Mouse (Mus musculus) kidney, embryonic 14.5 days (tissue): Measurements from ENCODE around the gene Klf15. TPM values are rescaled to one million over a fixed set of nuclear protein-coding genes. Genes with fewer than 3 reads are reported as not detected.

Experiments used
- ATAC-seq: fragments of 200-750 bp; cut with Nextera tagmentation; 2 replicates; pipeline ENCODE4 v1.8.0; 2017; ENCODE audit warnings: moderate number of reproducible peaks, mild to moderate bottlenecking, moderate TSS enrichment, moderate library complexity; ENCODE audit not compliant: low FRiP score, low TSS enrichment
- H3K27ac ChIP-seq: fragments of 300-500 bp; sonication (generic); 2 replicates; pipeline ENCODE4 v1.5.1; 2014; ENCODE audit warnings: low read depth, mild to moderate bottlenecking, low read length, moderate library complexity, mixed read lengths
- H3K27me3 ChIP-seq: fragments of 300-500 bp; sonication (generic); 2 replicates; pipeline ENCODE4 v1.6.1; 2014; ENCODE audit warnings: mild to moderate bottlenecking, low read length; ENCODE audit not compliant: control insufficient read depth, insufficient read depth
- H3K36me3 ChIP-seq: fragments of 300-500 bp; sonication (generic); 2 replicates; pipeline ENCODE4 v1.6.1; 2014; ENCODE audit warnings: low read length, mixed read lengths; ENCODE audit not compliant: control insufficient read depth, insufficient read depth
- H3K4me1 ChIP-seq: fragments of 300-500 bp; sonication (generic); 2 replicates; pipeline ENCODE4 v1.6.1; 2014; ENCODE audit warnings: low read length, mixed read lengths; ENCODE audit not compliant: control insufficient read depth, insufficient read depth
- H3K4me2 ChIP-seq: fragments of 300-500 bp; sonication (generic); replicated peaks from 2 replicates; pipeline ENCODE4 v1.6.1; 2014; ENCODE audit warnings: low read depth, mild to moderate bottlenecking, low read length
- H3K4me3 ChIP-seq: fragments of 300-500 bp; sonication (generic); 2 replicates; pipeline ENCODE4 v1.5.1; 2014; ENCODE audit warnings: mild to moderate bottlenecking, low read length
- H3K9ac ChIP-seq: fragments of 300-500 bp; sonication (generic); 2 replicates; pipeline ENCODE4 v1.6.1; 2014; ENCODE audit warnings: low read depth, mild to moderate bottlenecking, low read length, moderate library complexity
- H3K9me3 ChIP-seq: fragments of 300-500 bp; sonication (generic); 2 replicates; pipeline ENCODE4 v1.6.1; 2016; ENCODE audit warnings: low read length; ENCODE audit not compliant: control insufficient read depth
- WGBS: fragments of 180-500 bp; shearing (Covaris S2); extraction: QIAGEN DNeasy Blood & Tissue Kit; methylation state at CpG from one replicate; pipeline ENCODE4 v1.1.7; 2014; 5-methylcytosine and 5-hydroxymethylcytosine counted together
- polyA plus RNA-seq: library from polyadenylated mRNA; unstranded; fragments of >200 nt; fragmentation: Nextera tagmentation; extraction: Ambion mirVana; gene quantifications from 2 replicates; pipeline ENCODE4 v1.2.1, GENCODE M21; 2014

Gene Klf15
- polyA plus RNA-seq, 1 experiment from 2014 or later: 9.3 TPM

DNA sequence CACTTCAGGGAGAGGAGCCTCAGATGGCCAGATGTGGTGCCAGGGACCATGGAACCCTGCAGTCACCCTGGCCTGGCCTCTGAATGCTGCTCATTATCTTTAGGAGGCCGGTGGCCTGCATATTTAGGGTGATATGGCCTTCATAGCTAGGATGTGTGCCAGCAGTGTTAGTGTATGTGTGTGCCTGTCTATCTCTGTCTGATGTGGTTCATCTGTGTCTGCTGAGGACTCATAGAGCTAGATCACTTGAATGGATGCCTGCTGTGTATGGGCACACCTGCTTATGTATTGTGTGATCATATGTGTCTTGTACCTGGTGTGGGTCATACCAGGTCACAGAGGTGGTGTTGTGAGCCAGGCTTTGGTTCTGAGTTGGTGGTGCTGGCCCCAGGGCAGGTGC is 5.8 kb downstream of the Klf15 start:
- Histone ChIP-seq H3K36me3 (no peaks in the 10 kb centered on the region), H3K27ac (no peak overlapping the region), H3K4me1 (0 out of 2 replicates have a peak, but pooled peaks cover 4% of the 10 kb centered on the region), H3K27me3 (no peaks in the 10 kb centered on the region), H3K4me3 (no peak overlapping the region), H3K9me3 (no peaks in the 10 kb centered on the region), H3K4me2 (no peak overlapping the region), H3K9ac (no peak overlapping the region)
- 82% methylated on average over 1 of the region's 1 CpGs for WGBS
- ATAC-seq: no peak

DNA sequence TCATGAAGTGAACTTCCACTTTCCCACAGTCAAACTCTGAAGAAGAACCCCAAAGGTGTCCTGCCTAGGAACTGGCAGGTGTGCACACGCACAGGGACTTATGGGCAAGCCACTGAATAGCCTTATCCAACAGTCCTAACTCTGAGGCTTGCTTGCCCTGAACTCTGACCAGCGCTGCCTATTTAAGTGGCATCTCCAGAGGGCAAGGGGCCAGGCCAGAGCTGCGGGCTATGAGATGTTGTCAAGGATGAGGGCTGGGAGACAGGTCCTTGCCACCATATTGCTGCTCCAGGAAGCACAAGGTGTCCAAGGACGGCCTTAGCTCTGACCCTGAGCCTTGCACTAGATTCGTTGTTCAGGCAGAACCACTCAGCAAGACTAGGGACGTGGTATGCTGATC is 6.7 kb downstream of the Klf15 start:
- no peaks in the 10 kb centered on the region for H3K36me3 ChIP-seq
- no peaks in the 10 kb centered on the region for H3K27me3 ChIP-seq
- no peak overlapping the region for H3K4me3 ChIP-seq
- no peak overlapping the region for H3K27ac ChIP-seq
- H3K4me2 ChIP-seq: no peak overlapping the region
- no peaks in the 10 kb centered on the region for H3K4me1 ChIP-seq
- H3K9ac ChIP-seq: no peak overlapping the region
- ATAC-seq: no peak
- 88% methylated on average over 6 of the region's 6 CpGs for WGBS
- H3K9me3 ChIP-seq: no peaks in the 10 kb centered on the region

DNA sequence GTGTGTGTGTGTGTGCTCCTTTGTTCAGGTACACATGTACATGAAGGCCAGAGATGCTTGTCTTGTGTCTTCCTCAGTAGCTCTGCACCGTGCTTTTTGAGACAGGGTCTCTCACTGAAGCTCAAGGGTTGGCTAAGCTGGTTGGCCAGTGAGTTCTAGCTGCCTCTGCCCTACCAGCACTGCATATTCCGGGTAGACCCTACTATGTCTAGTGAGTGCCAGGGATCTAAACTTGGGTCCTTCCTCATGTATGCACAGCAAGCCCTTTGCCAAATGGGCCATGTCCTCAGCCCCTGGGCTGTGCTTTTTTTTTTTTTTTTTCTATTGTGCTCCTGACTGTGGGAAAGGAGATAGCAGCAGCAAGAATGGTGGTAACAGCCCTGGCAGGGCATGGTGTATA is 7.9 kb downstream of the Klf15 start:
- H3K27ac ChIP-seq: no peak overlapping the region
- no peaks in the 10 kb centered on the region for H3K27me3 ChIP-seq
- 92% methylated on average over 2 of the region's 2 CpGs for WGBS
- H3K4me1 ChIP-seq: no peaks in the 10 kb centered on the region
- no peak overlapping the region for H3K4me2 ChIP-seq
- H3K9ac ChIP-seq: no peak overlapping the region
- H3K9me3 ChIP-seq: no peaks in the 10 kb centered on the region
- no peaks in the 10 kb centered on the region for H3K36me3 ChIP-seq
- no peak for ATAC-seq
- H3K4me3 ChIP-seq: no peak overlapping the region

DNA sequence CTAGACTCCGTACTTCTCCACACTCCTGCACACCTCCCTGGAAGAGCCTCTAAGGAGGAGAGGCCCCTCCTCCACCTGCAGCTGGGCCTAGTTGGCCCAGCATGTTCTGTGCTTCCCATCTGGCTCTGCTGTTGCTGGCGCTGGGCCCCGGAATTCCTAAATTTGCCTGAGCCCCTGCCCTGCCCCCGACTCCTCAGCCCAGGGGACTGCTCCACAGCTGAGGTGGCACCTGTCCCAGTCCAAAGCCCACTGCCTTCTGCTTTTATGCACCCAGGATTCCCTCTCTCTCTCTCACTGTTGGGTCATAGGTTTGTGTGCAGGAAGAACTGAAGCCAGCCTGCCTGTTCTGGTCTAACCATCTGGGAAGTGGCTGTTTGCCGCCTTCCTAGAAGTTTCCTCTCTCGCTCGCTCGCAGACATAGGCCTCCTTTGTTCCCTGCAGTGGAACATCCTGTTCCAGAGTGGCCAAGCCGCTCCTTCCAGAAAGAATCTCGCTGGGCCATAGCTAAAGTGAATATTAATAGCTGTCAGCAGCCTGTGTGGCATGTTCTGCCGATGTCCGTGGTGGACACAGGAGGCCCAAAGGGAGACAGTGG is 8.7 kb downstream of the Klf15 start:
- peak overlapping the region; percentile 30; the same call in 1 of the 2 replicates for H3K27ac ChIP-seq
- H3K4me2 ChIP-seq: no peak overlapping the region
- WGBS: 63% methylated on average over 12 of the region's 12 CpGs
- H3K9ac ChIP-seq: no peak overlapping the region
- H3K36me3 ChIP-seq: no peaks in the 10 kb centered on the region
- ATAC-seq: no peak
- H3K4me3 ChIP-seq: no peak overlapping the region
- no peaks in the 10 kb centered on the region for H3K9me3 ChIP-seq
- H3K27me3 ChIP-seq: no peaks in the 10 kb centered on the region
- H3K4me1 ChIP-seq: no peaks in the 10 kb centered on the region

DNA sequence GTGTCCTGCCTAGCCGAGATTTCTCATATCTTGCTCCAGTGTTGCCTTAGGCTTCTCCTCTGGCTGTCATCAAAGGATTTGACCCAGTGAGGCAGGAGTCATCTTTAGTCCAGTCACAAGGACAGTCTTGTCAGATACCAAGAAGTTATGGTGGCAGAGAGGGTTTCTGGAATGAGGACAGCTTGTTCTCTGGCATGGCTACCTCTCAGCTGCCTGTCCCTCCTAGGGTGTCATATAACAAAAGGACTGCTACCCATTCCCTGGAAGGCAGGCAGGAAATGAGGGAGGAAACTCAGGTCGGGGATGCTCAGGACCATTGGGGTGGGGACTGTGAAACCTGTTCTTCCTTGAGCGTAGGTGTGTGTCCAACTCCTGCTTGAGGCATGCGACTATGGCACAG is 9.7 kb downstream of the Klf15 start:
- H3K27me3 ChIP-seq: no peaks in the 10 kb centered on the region
- H3K4me3 ChIP-seq: no peak overlapping the region
- no peaks in the 10 kb centered on the region for H3K4me1 ChIP-seq
- ATAC-seq: no peak
- H3K4me2 ChIP-seq: no peak overlapping the region
- H3K9ac ChIP-seq: no peak overlapping the region
- H3K27ac ChIP-seq: no peak overlapping the region
- H3K9me3 ChIP-seq: no peaks in the 10 kb centered on the region
- 54% methylated on average over 4 of the region's 4 CpGs for WGBS
- no peaks in the 10 kb centered on the region for H3K36me3 ChIP-seq

DNA sequence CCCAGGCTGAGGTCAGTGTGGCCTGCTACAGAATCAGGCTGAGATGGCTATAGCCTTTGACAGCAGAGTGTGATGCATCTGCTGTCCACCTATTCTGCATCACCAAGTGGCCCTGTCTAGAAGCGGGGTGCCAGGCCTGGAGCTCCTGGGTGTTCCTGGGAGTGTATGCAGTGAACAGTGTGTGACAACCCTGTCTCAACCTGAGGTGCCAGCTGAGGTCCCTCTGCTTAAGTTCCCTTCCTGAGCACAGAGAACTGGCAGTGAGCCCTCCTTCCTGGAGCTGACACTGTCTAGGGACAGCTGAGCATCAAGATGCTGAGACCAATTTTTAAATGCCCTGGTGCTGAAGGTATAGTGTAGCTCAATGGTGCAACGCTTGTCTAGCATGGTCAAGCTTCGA is 10.3 kb downstream of the Klf15 start:
- H3K4me1 ChIP-seq: no peaks in the 10 kb centered on the region

DNA sequence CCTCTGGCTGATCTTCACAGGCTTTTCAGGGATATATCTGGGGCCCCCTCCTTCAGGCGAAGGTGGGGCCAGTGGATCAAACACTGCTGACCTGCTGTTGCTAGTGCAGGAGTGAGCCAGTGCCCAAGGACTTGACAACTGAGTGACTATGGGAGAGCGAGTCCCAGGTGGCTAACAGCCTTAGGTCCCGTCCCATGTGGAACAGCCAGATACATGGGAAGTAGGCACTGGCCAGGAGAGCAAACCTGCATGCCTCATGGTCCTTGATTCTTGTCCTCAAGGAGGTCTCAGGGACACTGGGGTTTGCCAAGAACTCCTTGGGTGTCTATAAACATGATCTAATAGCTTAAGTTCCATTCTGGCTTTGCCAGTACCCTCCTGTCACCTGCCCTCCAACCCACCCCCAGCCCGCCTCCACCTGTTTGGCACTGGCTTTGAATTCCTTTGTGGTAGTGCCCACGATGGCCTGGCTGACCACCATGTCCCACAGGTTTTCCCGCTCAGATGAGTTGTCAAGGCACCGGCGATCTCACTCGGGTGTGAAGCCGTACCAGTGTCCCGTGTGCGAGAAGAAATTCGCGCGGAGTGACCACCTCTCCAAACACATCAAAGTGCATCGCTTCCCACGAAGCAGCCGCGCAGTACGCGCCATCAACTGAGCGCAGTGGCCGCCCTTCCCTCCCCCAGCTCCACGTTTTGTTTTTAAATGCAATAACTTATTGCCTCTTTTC is 11.4 kb downstream of the Klf15 start:
- WGBS: 95% methylated on average over 24 of the region's 24 CpGs
- ATAC-seq: no peak
- Histone ChIP-seq H3K4me2 (no peak overlapping the region), H3K9me3 (no peaks in the 10 kb centered on the region), H3K9ac (no peak overlapping the region), H3K27ac (no peak overlapping the region), H3K4me3 (no peak overlapping the region), H3K4me1 (no peaks in the 10 kb centered on the region), H3K36me3 (no peaks in the 10 kb centered on the region), H3K27me3 (no peaks in the 10 kb centered on the region)

More for the DNA sequence above, 10.3 kb downstream of the Klf15 start:
- Histone ChIP-seq H3K9me3 (no peaks in the 10 kb centered on the region), H3K27ac (no peak overlapping the region), H3K36me3 (no peaks in the 10 kb centered on the region), H3K27me3 (no peaks in the 10 kb centered on the region), H3K9ac (no peak overlapping the region), H3K4me2 (no peak overlapping the region), H3K4me3 (no peak overlapping the region)
- ATAC-seq: no peak
- WGBS: 85% methylated on average over 3 of the region's 3 CpGs

DNA sequence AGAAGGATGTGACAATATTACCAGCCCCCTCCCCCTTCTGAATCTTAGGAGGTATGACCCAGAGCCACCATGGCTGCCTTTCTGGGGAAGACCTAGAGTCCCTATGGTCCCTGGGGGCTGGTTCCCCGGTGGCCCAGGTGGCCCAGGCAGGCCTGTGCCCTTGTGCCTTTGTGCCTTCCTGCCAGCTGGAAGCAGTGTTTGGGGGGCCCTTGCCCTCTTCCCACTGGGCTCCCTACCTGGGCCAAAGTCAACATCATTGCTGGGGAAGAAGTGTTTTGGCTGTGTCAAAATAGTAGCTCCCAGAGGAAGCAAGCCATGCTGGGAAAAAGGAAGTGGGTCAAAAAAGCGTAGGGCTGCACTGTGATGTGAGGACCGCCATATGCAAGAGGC is 12.0 kb downstream of the Klf15 start:
- Histone ChIP-seq H3K9ac (no peak overlapping the region), H3K4me1 (no peaks in the 10 kb centered on the region), H3K36me3 (no peaks in the 10 kb centered on the region), H3K9me3 (no peaks in the 10 kb centered on the region), H3K4me3 (no peak overlapping the region), H3K27me3 (no peaks in the 10 kb centered on the region), H3K27ac (no peak overlapping the region), H3K4me2 (no peak overlapping the region)
- ATAC-seq: no peak
- 78% methylated on average over 3 of the region's 3 CpGs for WGBS

DNA sequence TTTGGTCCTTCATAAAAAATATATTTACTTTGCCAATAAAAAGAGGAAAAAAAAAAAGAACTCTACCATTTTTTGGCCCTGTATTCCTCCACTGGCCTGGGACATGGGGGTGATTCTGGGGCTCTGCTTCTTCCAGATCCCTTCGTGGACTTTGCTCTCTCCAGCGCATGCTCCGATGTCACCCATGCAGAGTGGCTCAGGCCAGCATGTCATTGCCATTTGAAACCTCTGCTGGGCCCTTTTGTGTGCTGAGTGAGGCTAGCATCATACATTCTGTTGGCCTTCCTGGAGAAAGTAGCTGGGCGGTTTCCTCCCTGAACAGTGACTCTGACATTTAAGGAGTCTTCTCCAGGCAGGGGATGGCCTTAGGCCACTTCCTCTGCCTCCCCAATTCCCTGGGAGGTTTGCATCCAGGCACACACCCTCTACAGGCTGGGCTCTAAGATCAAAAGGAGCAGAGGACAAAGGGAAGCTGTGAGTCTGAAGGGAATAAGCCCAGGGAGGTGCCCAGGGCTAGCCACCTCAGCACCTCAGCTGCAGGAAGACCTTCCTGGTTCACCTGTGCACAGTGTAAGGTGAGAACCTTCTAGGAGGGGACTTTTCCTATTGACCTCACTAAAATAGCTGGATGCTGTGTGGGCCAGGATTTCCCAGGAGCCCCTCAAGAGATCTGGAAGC is 12.9 kb downstream of the Klf15 start:
- 72% methylated on average over 4 of the region's 4 CpGs for WGBS
- no peak for ATAC-seq
- Histone ChIP-seq H3K27me3 (no peaks in the 10 kb centered on the region), H3K9ac (no peak overlapping the region), H3K9me3 (no peaks in the 10 kb centered on the region), H3K27ac (no peak overlapping the region), H3K4me3 (no peak overlapping the region), H3K36me3 (no peaks in the 10 kb centered on the region), H3K4me2 (no peak overlapping the region), H3K4me1 (no peaks in the 10 kb centered on the region)
